Mouse (Mus musculus) limb, embryonic 14.5 days (tissue): ENCODE measurements around the gene Rap1gap. TPM values are rescaled to one million over a fixed set of nuclear protein-coding genes. Genes with fewer than 3 reads are reported as not detected.

ENCODE experiments used
- ATAC-seq: fragments of 200-750 bp; cut with Nextera tagmentation; 2 replicates; pipeline ENCODE4 v1.8.0; 2017; ENCODE audit warnings: low read depth, moderate number of reproducible peaks, moderate TSS enrichment; ENCODE audit not compliant: low FRiP score
- DNase-seq: peaks from one replicate; pipeline ENCODE4 v3.0.0-alpha.2; 2015; ENCODE audit warnings: low spot score
- H3K27ac ChIP-seq: fragments of 300-500 bp; sonication (generic); replicated peaks from 2 replicates; pipeline ENCODE4 v1.5.1; 2014; ENCODE audit warnings: low read depth, mild to moderate bottlenecking, low read length, moderate library complexity, mixed read lengths
- H3K27me3 ChIP-seq: fragments of 300-500 bp; sonication (generic); 2 replicates; pipeline ENCODE4 v1.6.1; 2014; ENCODE audit warnings: low read length, mixed read lengths; ENCODE audit not compliant: control insufficient read depth, insufficient read depth
- H3K36me3 ChIP-seq: fragments of 300-500 bp; sonication (generic); 2 replicates; pipeline ENCODE4 v1.6.1; 2014; ENCODE audit warnings: mild to moderate bottlenecking, low read length, moderate library complexity, mixed read lengths; ENCODE audit not compliant: control insufficient read depth, insufficient read depth
- H3K4me1 ChIP-seq: fragments of 300-500 bp; sonication (generic); 2 replicates; pipeline ENCODE4 v1.6.1; 2014; ENCODE audit warnings: antibody characterized with exemption, low read length, mixed read lengths; ENCODE audit not compliant: control insufficient read depth, insufficient read depth
- H3K4me2 ChIP-seq: fragments of 300-500 bp; sonication (generic); replicated peaks from 2 replicates; pipeline ENCODE4 v1.6.1; 2014; ENCODE audit warnings: low read depth, mild to moderate bottlenecking, low read length, moderate library complexity; ENCODE audit not compliant: severe bottlenecking
- H3K4me3 ChIP-seq: fragments of 300-500 bp; sonication (generic); replicated peaks from 2 replicates; pipeline ENCODE4 v1.5.1; 2014; ENCODE audit warnings: low read length
- H3K9ac ChIP-seq: fragments of 300-500 bp; sonication (generic); 2 replicates; pipeline ENCODE4 v1.6.1; 2014; ENCODE audit warnings: mild to moderate bottlenecking, low read depth, low read length, moderate library complexity; ENCODE audit not compliant: severe bottlenecking
- H3K9me3 ChIP-seq: fragments of 300-500 bp; sonication (generic); 2 replicates; pipeline ENCODE4 v1.6.1; 2016; ENCODE audit warnings: low read length; ENCODE audit not compliant: control insufficient read depth
- POLR2A ChIP-seq: fragments of 200-500 bp; IDR thresholded peaks from 2 replicates; pipeline ENCODE4 v1.8.0; 2012; ENCODE audit warnings: inconsistent platforms, mild to moderate bottlenecking, moderate library complexity, borderline replicate concordance; ENCODE audit not compliant: insufficient read depth, insufficient read length; ENCODE audit errors: extremely low read depth
- WGBS: fragments of 180-500 bp; shearing (Covaris S2); extraction: QIAGEN DNeasy Blood & Tissue Kit; methylation state at CpG from one replicate; pipeline ENCODE4 v1.1.7; 2014; 5-methylcytosine and 5-hydroxymethylcytosine counted together
- polyA plus RNA-seq, 2 experiments: library from polyadenylated mRNA; depleted of rRNA in 1 of 2; stranded (reverse) in 1 of 2; unstranded in 1 of 2; fragments of >200 nt; fragmentation: Nextera tagmentation in 1 of 2; extraction: Ambion mirVana in 1 of 2; gene quantifications; 2 replicates each; pipeline versions ENCODE4 v1.2.1 to v1.2.3; 2012 to 2014

The Rap1gap gene
- polyA plus RNA-seq, 2 experiments, result 11.9 to 35.2 TPM

DNA sequence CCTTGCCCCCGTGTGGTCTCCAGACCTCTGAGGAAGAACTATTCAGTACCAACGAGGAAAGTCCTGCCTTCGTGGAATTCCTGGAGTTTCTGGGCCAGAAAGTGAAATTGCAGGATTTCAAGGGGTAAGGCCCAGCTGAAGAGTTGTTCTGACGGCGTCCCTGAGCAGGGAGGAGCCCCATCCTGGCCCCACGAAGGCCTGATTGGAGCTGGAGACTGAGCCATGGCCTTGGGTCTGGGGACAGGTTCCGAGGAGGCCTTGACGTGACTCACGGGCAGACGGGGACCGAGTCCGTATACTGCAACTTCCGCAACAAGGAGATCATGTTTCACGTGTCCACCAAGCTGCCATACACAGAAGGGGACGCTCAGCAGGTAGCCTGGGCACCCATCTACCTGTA, 53.1 kb downstream of the Rap1gap start:
- no peak overlapping the region for H3K9ac ChIP-seq
- peaks cover 12% of the 10 kb centered on the region for H3K4me1 ChIP-seq
- TF ChIP-seq POLR2A, result no peak
- 76% methylated on average over 15 of the region's 15 CpGs for WGBS
- H3K9me3 ChIP-seq, result no peaks in the 10 kb centered on the region
- H3K36me3 ChIP-seq, result no peaks in the 10 kb centered on the region
- no peak overlapping the region for H3K4me3 ChIP-seq
- H3K27ac ChIP-seq, result no peak overlapping the region
- DNase-seq (no peak), ATAC-seq (no peak)
- H3K27me3 ChIP-seq, result no peaks in the 10 kb centered on the region
- H3K4me2 ChIP-seq, result no peak overlapping the region

DNA sequence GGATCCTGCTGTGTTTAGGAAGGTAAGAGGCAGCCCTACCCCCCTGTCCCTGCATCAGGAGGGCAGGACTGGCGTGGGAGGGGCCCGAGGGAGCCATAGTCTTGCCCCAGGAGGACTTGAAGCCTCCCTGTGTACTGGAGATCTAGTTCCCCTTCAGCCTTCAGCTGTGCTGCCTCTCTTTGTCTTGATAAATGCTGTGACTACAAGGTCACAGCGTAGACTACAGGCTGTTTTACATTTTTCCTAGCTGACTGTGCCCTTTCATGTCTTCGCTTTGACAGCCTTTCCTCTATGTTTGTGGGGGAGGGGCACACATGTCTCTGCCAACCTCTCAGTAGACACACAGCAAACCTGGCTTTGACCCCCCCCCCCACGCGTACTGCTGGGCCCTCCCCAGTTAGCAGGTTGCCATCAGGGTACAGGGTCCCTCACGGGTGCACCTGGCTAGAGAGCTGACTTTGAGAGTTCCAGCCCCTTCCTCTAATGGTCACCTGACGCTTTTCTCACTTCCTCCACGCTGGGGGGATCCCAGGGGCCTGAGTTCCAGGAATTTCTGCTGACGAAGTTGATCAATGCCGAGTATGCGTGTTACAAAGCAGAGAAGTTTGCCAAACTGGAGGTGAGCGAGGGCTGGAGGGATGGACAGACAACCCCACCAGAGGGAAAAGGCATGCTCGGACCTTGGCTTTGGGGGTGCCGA, 55.0 kb downstream of the Rap1gap start:
- no peak overlapping the region for H3K27ac ChIP-seq

DNA sequence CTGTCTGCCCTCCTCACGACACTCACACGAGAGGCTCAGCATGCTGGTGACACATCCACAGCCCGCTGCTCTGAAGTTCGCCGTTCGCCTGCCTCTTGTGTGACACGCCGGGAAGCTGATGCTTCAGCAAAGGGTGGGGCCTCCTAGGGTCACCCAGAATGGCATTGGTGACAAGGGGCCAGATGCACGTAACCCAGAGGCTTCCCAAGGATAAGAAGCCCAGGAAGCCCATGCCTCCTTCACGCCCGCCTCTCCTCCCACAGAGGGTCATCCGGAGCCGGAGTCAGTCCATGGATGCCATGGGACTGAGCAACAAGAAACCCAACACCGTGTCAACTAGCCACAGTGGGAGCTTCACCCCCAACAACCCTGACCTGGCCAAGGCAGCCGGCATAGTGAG, 57.0 kb downstream of the Rap1gap start:
- Histone ChIP-seq H3K4me1 (peaks cover 12% of the 10 kb centered on the region), H3K4me3 (no peak overlapping the region), H3K36me3 (no peaks in the 10 kb centered on the region), H3K27me3 (0 out of 2 replicates have a peak, but pooled peaks cover 6% of the 10 kb centered on the region), H3K27ac (no peak overlapping the region), H3K9ac (no peak overlapping the region), H3K9me3 (no peaks in the 10 kb centered on the region), H3K4me2 (no peak overlapping the region)
- WGBS, result 90% methylated on average over 14 of the region's 15 CpGs
- DNase-seq (no peak), ATAC-seq (no peak)
- TF ChIP-seq POLR2A, result no peak

More for the DNA sequence above, 55.0 kb downstream of the Rap1gap start:
- 0 out of 2 replicates have a peak, but pooled peaks cover 4% of the 10 kb centered on the region for H3K27me3 ChIP-seq
- H3K4me1 ChIP-seq, result peaks cover 12% of the 10 kb centered on the region
- no peaks in the 10 kb centered on the region for H3K9me3 ChIP-seq
- TF ChIP-seq POLR2A, result no peak
- peak overlapping the region; percentile 19 for H3K4me2 ChIP-seq
- 26% methylated on average over 15 of the region's 15 CpGs for WGBS
- H3K9ac ChIP-seq, result peak overlapping the region; percentile 28; the same call in 1 of the 2 replicates
- no peak for ATAC-seq
- no peak overlapping the region for H3K4me3 ChIP-seq
- no peaks in the 10 kb centered on the region for H3K36me3 ChIP-seq
- DNase-seq, result no peak

DNA sequence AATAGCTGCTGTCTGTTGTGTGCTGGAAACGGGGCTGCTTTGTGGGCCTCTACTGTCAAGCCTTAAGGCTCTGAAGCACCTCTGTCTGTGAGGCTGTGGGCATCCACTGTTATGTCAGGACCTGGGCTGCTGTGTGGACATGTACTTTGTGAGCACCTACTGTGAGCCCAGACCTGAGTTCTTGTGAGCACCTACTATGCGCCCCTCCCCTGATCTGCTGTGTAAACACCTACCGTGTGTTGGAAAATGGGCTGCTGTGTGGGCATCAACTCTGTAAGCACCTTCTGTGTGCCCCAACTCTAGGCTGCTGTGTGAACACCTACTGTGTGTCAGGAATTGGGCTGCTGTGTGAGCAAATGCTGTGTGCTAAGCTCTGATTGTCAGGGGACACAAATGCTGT, 57.7 kb downstream of the Rap1gap start:
- DNase-seq, result no peak
- no peaks in the 10 kb centered on the region for H3K36me3 ChIP-seq
- H3K9ac ChIP-seq, result no peak overlapping the region
- H3K9me3 ChIP-seq, result no peaks in the 10 kb centered on the region
- TF ChIP-seq POLR2A, result no peak
- no peak overlapping the region for H3K4me3 ChIP-seq
- peaks cover 12% of the 10 kb centered on the region for H3K4me1 ChIP-seq
- no peak overlapping the region for H3K27ac ChIP-seq
- no peak for ATAC-seq
- 83% methylated on average over 3 of the region's 3 CpGs for WGBS
- H3K4me2 ChIP-seq, result no peak overlapping the region
- 0 out of 2 replicates have a peak, but pooled peaks cover 6% of the 10 kb centered on the region for H3K27me3 ChIP-seq

DNA sequence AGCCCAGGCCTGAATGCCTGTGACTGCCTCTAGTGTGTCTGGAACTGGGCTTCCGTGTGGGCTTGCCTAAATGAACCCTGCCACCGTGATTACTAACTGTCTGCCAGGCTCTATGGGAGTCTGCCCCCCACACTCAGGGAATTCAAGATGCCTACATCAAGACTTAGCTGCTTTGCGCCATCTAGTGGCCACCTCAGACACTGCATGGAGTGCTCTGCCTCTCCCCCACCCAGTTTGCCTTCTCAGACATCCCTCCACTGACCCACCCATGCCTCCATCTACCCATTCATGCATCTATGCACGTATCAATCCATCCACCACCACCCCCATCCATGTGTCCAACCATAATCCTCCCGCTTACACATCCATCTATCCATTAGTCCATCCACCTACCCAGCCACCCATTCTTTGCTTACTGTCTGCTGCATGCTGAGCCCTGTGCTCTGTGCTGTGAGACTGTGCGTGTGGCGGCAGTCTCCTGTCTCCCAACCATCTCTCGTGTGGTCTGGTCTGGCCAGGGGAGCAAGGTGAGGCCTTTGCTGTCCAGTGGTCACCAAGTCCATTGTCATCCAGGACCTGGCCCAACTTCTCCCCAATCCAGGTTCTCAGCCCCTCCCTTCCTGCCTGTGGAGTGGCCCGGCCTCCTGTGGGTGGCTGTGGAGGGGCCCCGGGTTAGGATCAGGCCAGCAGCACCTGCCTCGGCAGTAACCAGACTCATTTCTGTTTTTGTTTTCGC, 58.3 kb downstream of the Rap1gap start:
- no peak overlapping the region for H3K4me3 ChIP-seq
- H3K9me3 ChIP-seq, result no peaks in the 10 kb centered on the region
- no peaks in the 10 kb centered on the region for H3K36me3 ChIP-seq
- no peak for TF ChIP-seq POLR2A
- WGBS, result 25% methylated on average over 12 of the region's 12 CpGs
- peaks cover 18% of the 10 kb centered on the region for H3K4me1 ChIP-seq
- no peak overlapping the region for H3K27ac ChIP-seq
- H3K27me3 ChIP-seq, result 0 out of 2 replicates have a peak, but pooled peaks cover 6% of the 10 kb centered on the region
- no peak overlapping the region for H3K4me2 ChIP-seq
- H3K9ac ChIP-seq, result no peak overlapping the region
- ATAC-seq, result no peak
- peak; percentile 83 for DNase-seq
